Mouse (Mus musculus) limb, embryonic 14.5 days (tissue): ENCODE results near the gene Rbm44. TPM values are rescaled to one million over a fixed set of nuclear protein-coding genes. Genes with fewer than 3 reads are reported as not detected.

Source experiments
- ATAC-seq: fragments of 200-750 bp; cut with Nextera tagmentation; 2 replicates; pipeline ENCODE4 v1.8.0; 2017; ENCODE audit warnings: low read depth, moderate number of reproducible peaks, moderate TSS enrichment; ENCODE audit not compliant: low FRiP score
- DNase-seq: peaks from one replicate; pipeline ENCODE4 v3.0.0-alpha.2; 2015; ENCODE audit warnings: low spot score
- H3K27ac ChIP-seq: fragments of 300-500 bp; sonication (generic); replicated peaks from 2 replicates; pipeline ENCODE4 v1.5.1; 2014; ENCODE audit warnings: low read depth, mild to moderate bottlenecking, low read length, moderate library complexity, mixed read lengths
- H3K27me3 ChIP-seq: fragments of 300-500 bp; sonication (generic); 2 replicates; pipeline ENCODE4 v1.6.1; 2014; ENCODE audit warnings: low read length, mixed read lengths; ENCODE audit not compliant: control insufficient read depth, insufficient read depth
- H3K36me3 ChIP-seq: fragments of 300-500 bp; sonication (generic); 2 replicates; pipeline ENCODE4 v1.6.1; 2014; ENCODE audit warnings: mild to moderate bottlenecking, low read length, moderate library complexity, mixed read lengths; ENCODE audit not compliant: control insufficient read depth, insufficient read depth
- H3K4me1 ChIP-seq: fragments of 300-500 bp; sonication (generic); 2 replicates; pipeline ENCODE4 v1.6.1; 2014; ENCODE audit warnings: antibody characterized with exemption, low read length, mixed read lengths; ENCODE audit not compliant: control insufficient read depth, insufficient read depth
- H3K4me2 ChIP-seq: fragments of 300-500 bp; sonication (generic); replicated peaks from 2 replicates; pipeline ENCODE4 v1.6.1; 2014; ENCODE audit warnings: low read depth, mild to moderate bottlenecking, low read length, moderate library complexity; ENCODE audit not compliant: severe bottlenecking
- H3K4me3 ChIP-seq: fragments of 300-500 bp; sonication (generic); replicated peaks from 2 replicates; pipeline ENCODE4 v1.5.1; 2014; ENCODE audit warnings: low read length
- H3K9ac ChIP-seq: fragments of 300-500 bp; sonication (generic); 2 replicates; pipeline ENCODE4 v1.6.1; 2014; ENCODE audit warnings: mild to moderate bottlenecking, low read depth, low read length, moderate library complexity; ENCODE audit not compliant: severe bottlenecking
- H3K9me3 ChIP-seq: fragments of 300-500 bp; sonication (generic); 2 replicates; pipeline ENCODE4 v1.6.1; 2016; ENCODE audit warnings: low read length; ENCODE audit not compliant: control insufficient read depth
- POLR2A ChIP-seq: fragments of 200-500 bp; IDR thresholded peaks from 2 replicates; pipeline ENCODE4 v1.8.0; 2012; ENCODE audit warnings: inconsistent platforms, mild to moderate bottlenecking, moderate library complexity, borderline replicate concordance; ENCODE audit not compliant: insufficient read depth, insufficient read length; ENCODE audit errors: extremely low read depth
- WGBS: fragments of 180-500 bp; shearing (Covaris S2); extraction: QIAGEN DNeasy Blood & Tissue Kit; methylation state at CpG from one replicate; pipeline ENCODE4 v1.1.7; 2014; 5-methylcytosine and 5-hydroxymethylcytosine counted together
- polyA plus RNA-seq, 2 experiments: library from polyadenylated mRNA; depleted of rRNA in 1 of 2; stranded (reverse) in 1 of 2; unstranded in 1 of 2; fragments of >200 nt; fragmentation: Nextera tagmentation in 1 of 2; extraction: Ambion mirVana in 1 of 2; gene quantifications; 2 replicates each; pipeline versions ENCODE4 v1.2.1 to v1.2.3; 2012 to 2014

Gene Rbm44
- polyA plus RNA-seq, 2 experiments, result 0.60 to 0.78 TPM

DNA sequence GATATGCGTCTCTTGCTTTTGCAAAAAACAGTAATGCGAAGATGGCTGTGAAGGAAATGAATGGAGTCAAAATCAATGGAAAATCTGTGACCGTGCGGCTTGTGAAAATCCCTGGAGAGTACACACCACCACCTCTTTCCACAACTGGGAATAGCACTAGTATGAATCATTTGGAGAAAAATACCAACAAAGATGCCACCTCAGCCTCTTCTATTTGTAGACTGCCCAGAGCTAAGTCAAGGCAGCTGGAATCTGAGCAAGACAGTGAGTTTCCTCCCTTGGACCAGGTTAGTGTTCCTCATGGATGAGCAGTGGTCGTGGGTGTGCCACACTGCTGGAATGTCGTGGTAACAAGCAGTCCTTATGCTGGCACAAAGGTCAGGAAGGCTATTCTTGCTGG, 21.9 kb downstream of the Rbm44 start:
- DNase-seq (no peak), ATAC-seq (no peak)
- WGBS, result 77% methylated on average over 6 of the region's 6 CpGs
- H3K27ac ChIP-seq, result no peak overlapping the region
- H3K4me1 ChIP-seq, result no peaks in the 10 kb centered on the region
- H3K9ac ChIP-seq, result no peak overlapping the region
- no peaks in the 10 kb centered on the region for H3K9me3 ChIP-seq
- no peak overlapping the region for H3K4me2 ChIP-seq
- H3K27me3 ChIP-seq, result no peaks in the 10 kb centered on the region
- no peak overlapping the region for H3K4me3 ChIP-seq
- H3K36me3 ChIP-seq, result no peaks in the 10 kb centered on the region
- no peak for TF ChIP-seq POLR2A

DNA sequence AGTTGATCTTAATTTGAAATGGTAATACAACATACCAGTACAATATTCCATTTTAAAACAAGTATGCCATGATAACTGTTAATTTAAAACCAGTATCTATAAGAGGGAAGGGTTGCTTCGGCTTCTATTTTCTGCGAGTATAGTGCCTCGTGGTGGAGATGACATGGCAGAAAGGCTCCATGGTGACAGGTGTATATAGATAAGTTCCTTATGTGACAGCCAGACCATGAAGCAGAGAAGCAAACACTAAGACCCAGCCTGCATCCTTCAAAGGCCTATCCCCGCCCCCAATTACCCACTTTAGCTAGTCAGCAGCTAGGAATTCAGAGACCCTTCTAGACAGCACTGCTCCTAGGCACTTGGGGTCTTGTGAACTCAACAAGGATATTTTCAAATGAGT, 24.3 kb downstream of the Rbm44 start:
- TF ChIP-seq POLR2A, result no peak
- Histone ChIP-seq H3K4me1 (no peaks in the 10 kb centered on the region), H3K4me2 (no peak overlapping the region), H3K9me3 (no peaks in the 10 kb centered on the region), H3K27me3 (no peaks in the 10 kb centered on the region), H3K9ac (no peak overlapping the region), H3K27ac (no peak overlapping the region), H3K36me3 (no peaks in the 10 kb centered on the region), H3K4me3 (no peak overlapping the region)
- DNase-seq (no peak), ATAC-seq (no peak)
- 84% methylated on average over 4 of the region's 4 CpGs for WGBS

DNA sequence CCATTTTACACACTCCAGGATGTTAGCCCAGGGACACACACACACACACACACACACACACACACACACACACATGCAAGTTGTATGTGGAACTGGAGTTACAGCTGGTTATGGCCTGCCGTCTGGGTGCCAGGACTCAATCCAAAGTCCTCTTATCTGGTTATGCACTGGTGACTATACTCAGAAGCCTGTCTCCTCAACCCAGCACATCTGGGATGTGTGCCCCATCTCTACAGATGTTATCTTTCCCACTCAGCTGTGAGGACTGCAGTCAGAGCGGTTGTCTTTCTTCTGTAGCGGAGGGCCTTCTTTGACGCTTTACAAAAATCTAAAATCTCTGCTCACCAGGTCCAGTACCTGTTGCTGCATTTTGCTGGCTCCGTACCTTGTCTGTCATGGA, 29.9 kb downstream of the Rbm44 start:
- Histone ChIP-seq H3K36me3 (no peaks in the 10 kb centered on the region), H3K4me2 (no peak overlapping the region), H3K27me3 (peaks cover 6% of the 10 kb centered on the region; the same call in 1 of the 2 replicates), H3K27ac (no peak overlapping the region), H3K4me3 (no peak overlapping the region), H3K9ac (no peak overlapping the region), H3K9me3 (no peaks in the 10 kb centered on the region), H3K4me1 (peaks cover 4% of the 10 kb centered on the region)
- no peak for TF ChIP-seq POLR2A
- ATAC-seq (no peak), DNase-seq (no peak)
- 94% methylated on average over 5 of the region's 5 CpGs for WGBS

DNA sequence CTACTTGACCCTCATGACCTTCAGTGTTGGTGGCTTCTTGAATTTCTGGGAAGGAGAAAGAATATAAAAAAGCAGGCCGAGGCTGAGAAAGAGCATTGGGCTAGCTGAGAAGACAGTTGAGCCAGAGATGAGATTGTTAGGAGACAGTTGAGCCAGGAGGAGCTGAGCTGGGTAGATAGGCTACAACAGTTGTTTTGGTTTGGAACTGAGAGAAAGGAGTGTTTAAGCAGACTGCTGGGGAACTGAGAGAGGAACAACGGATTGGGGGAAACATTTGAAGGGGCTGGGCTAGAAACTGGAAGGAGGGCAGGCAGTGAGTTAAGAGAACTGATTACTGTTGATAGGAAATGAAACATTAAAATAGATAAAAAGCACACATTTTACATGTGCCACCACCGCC, 31.1 kb downstream of the Rbm44 start:
- DNase-seq (no peak), ATAC-seq (no peak)
- 54% methylated on average over 3 of the region's 3 CpGs for WGBS
- H3K27ac ChIP-seq, result no peak overlapping the region
- TF ChIP-seq POLR2A, result no peak
- no peaks in the 10 kb centered on the region for H3K9me3 ChIP-seq
- H3K27me3 ChIP-seq, result peaks cover 16% of the 10 kb centered on the region; the same call in 1 of the 2 replicates
- H3K9ac ChIP-seq, result no peak overlapping the region
- H3K36me3 ChIP-seq, result no peaks in the 10 kb centered on the region
- H3K4me3 ChIP-seq, result no peak overlapping the region
- H3K4me2 ChIP-seq, result no peak overlapping the region
- H3K4me1 ChIP-seq, result peaks cover 9% of the 10 kb centered on the region

DNA sequence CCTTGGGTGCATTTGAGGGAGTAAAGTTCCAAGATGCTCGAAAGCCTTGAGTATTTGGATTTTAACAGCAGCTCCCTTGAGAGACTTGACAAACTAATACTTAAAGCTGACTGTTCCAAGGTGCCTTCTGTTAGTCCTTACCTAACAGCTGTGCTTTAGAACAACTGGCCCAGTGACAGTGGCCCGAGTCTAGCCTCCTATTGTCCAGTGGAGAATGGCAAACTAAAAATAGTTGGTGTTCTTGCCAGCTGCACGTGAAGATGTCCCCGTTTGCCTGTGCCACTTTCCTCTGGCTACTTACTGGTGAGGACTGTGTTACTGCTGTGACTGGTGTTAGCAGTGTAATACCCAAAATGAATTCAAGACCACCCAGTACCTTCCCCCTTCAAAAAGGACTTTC, 32.0 kb downstream of the Rbm44 start:
- WGBS, result 72% methylated on average over 4 of the region's 4 CpGs
- no peak for ATAC-seq
- Histone ChIP-seq H3K27ac (no peak overlapping the region), H3K4me1 (peaks cover 9% of the 10 kb centered on the region), H3K36me3 (no peaks in the 10 kb centered on the region), H3K9ac (no peak overlapping the region), H3K4me2 (no peak overlapping the region), H3K4me3 (no peak overlapping the region), H3K9me3 (no peaks in the 10 kb centered on the region), H3K27me3 (peaks cover 16% of the 10 kb centered on the region; the same call in 1 of the 2 replicates)
- no peak for TF ChIP-seq POLR2A
- DNase-seq, result no peak

DNA sequence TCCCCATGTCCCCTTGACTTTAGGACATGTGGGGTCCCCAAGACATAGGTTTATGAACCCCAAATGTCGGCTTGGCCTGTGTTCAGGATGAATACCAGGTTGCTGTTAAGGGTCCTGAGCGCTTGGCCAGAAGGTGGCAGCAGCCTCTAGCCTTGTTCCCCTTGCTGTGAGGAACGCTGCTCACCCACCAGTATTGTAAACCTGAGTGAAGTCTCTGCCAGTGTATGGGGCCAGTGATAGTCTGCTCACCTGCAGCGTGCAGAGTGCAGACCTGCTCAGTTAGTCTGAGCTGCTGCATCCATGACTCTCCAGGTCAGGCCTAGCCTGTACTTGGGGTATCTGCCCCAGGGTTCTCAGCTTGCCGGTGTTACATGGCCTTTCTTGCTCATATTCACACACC, 34.2 kb downstream of the Rbm44 start:
- Histone ChIP-seq H3K9ac (no peak overlapping the region), H3K36me3 (no peaks in the 10 kb centered on the region), H3K4me2 (no peak overlapping the region), H3K4me3 (no peak overlapping the region), H3K27me3 (peaks cover 16% of the 10 kb centered on the region; the same call in 1 of the 2 replicates), H3K4me1 (peaks cover 9% of the 10 kb centered on the region), H3K27ac (no peak overlapping the region), H3K9me3 (no peaks in the 10 kb centered on the region)
- peak; percentile 78 for DNase-seq
- ATAC-seq, result no peak
- WGBS, result 26% methylated on average over 5 of the region's 5 CpGs
- no peak for TF ChIP-seq POLR2A
